Mouse (Mus musculus) E14TG2a.4 (cell line): ENCODE data around the gene Shroom4.

ENCODE experiments used
- CTCF ChIP-seq: conservative IDR thresholded peaks from 2 replicates; pipeline ENCODE4 v1.5.1; 2014; ENCODE audit warnings: low read length
- NANOG ChIP-seq: IDR thresholded peaks from 2 replicates; pipeline ENCODE4 v1.6.1; 2014; ENCODE audit warnings: borderline replicate concordance, low read length, mixed read lengths
- POU5F1 ChIP-seq: IDR thresholded peaks from 2 replicates; pipeline ENCODE4 v1.6.1; 2014; ENCODE audit warnings: low read length, borderline replicate concordance

- TF ChIP-seq CTCF (no peak), NANOG (no peak), POU5F1 (no peak)
These were observed at the start of gene Shroom4 for GRCm38 (mm10) chrX:6399626-6400397.
